ENCODE assay signal across 22 mouse cellular contexts in genomic region chr19:29060299-29060698, GRCm38 (mm10). TPM values are rescaled to one million over a fixed set of nuclear protein-coding genes. Genes with fewer than 3 reads are reported as not detected.
DNase-seq lines count a peak whose midpoint lies in the region; ATAC-seq lines count a peak whose summit lies in the region.
"Had no signal": no experiment of that assay in that cellular context is flagged by ENCODE, and none has a peak within 500 bp of the region (broad histone marks: within the 10 kb centered on the region; RNA-seq: fewer than 3 reads in every experiment).

No protein-coding gene starts in this region.

- H3K9ac ChIP-seq in hindbrain, embryonic 12.5 days = no peak overlapping the region
- H3K9ac ChIP-seq: forebrain, postnatal 0 days; heart, embryonic 12.5 days; hindbrain, embryonic 15.5 days; neural tube, embryonic 13.5 days had no signal

- no peaks in the 10 kb centered on the region for H3K9me3 ChIP-seq in hindbrain, embryonic 10.5 days
- H3K9me3 ChIP-seq in hindbrain, embryonic 12.5 days (replicated peaks) = no peaks in the 10 kb centered on the region
- H3K9me3 ChIP-seq in embryonic facial prominence, embryonic 10.5 days = no peaks in the 10 kb centered on the region
- H3K9me3 ChIP-seq: heart, embryonic 12.5 days; hindbrain, embryonic 15.5 days; neural tube, embryonic 13.5 days had no signal

- H3K36me3 ChIP-seq in hindbrain, embryonic 10.5 days = no peaks in the 10 kb centered on the region
- no peaks in the 10 kb centered on the region for H3K36me3 ChIP-seq in hindbrain, embryonic 12.5 days
- H3K36me3 ChIP-seq in embryonic facial prominence, embryonic 10.5 days (replicated peaks) = no peaks in the 10 kb centered on the region
- H3K36me3 ChIP-seq: heart, embryonic 12.5 days; hindbrain, embryonic 15.5 days; neural tube, embryonic 13.5 days had no signal

- no peak for ATAC-seq in hindbrain, embryonic 12.5 days (ENCODE audit: low FRiP score)
- ATAC-seq: forebrain, postnatal 0 days; intestine, postnatal 0 days had no signal

- WGBS in hindbrain, embryonic 10.5 days = 25% methylated on average over 6 of the region's 6 CpGs
- WGBS in hindbrain, embryonic 12.5 days = 25% methylated on average over 6 of the region's 6 CpGs
- WGBS in embryonic facial prominence, embryonic 10.5 days = 11% methylated on average over 6 of the region's 6 CpGs

- no peaks in the 10 kb centered on the region for H3K27me3 ChIP-seq in hindbrain, embryonic 10.5 days (ENCODE audit: insufficient read depth, poor library complexity, severe bottlenecking)
- H3K27me3 ChIP-seq in hindbrain, embryonic 12.5 days = no peaks in the 10 kb centered on the region
- H3K27me3 ChIP-seq in embryonic facial prominence, embryonic 10.5 days (replicated peaks; ENCODE audit: low read depth, poor library complexity, severe bottlenecking) = no peaks in the 10 kb centered on the region
- H3K27me3 ChIP-seq: CH12.LX; hindbrain, embryonic 15.5 days; neural tube, embryonic 13.5 days had no signal

- no peak overlapping the region for H3K4me3 ChIP-seq in hindbrain, embryonic 10.5 days
- H3K4me3 ChIP-seq in hindbrain, embryonic 12.5 days = no peak overlapping the region
- H3K4me3 ChIP-seq in embryonic facial prominence, embryonic 10.5 days = 0 out of 2 replicates have a peak overlapping the region, but pooled peaks have one; percentile 5
- H3K4me3 ChIP-seq: heart, embryonic 12.5 days; hindbrain, embryonic 15.5 days; layer of hippocampus, adult 2 months; left cerebral cortex, adult 2 months; neural tube, embryonic 13.5 days had no signal

- H3K4me1 ChIP-seq in hindbrain, embryonic 10.5 days (replicated peaks) = peaks cover 15% of the 10 kb centered on the region
- no peaks in the 10 kb centered on the region for H3K4me1 ChIP-seq in hindbrain, embryonic 12.5 days
- peaks cover 24% of the 10 kb centered on the region for H3K4me1 ChIP-seq in embryonic facial prominence, embryonic 10.5 days
- H3K4me1 ChIP-seq: neural tube, embryonic 13.5 days had no signal

- no peak overlapping the region for H3K4me2 ChIP-seq in hindbrain, embryonic 12.5 days (replicated peaks)
- H3K4me2 ChIP-seq: heart, embryonic 12.5 days; hindbrain, embryonic 15.5 days; liver, embryonic 11.5 days; neural tube, embryonic 13.5 days had no signal

- no peak overlapping the region for H3K27ac ChIP-seq in hindbrain, embryonic 10.5 days
- no peak overlapping the region for H3K27ac ChIP-seq in hindbrain, embryonic 12.5 days
- H3K27ac ChIP-seq in embryonic facial prominence, embryonic 10.5 days (replicated peaks) = peak overlapping the region; percentile 19; the same call in 1 of the 2 replicates
- H3K27ac ChIP-seq: hindbrain, embryonic 15.5 days; layer of hippocampus, adult 2 months; left cerebral cortex, adult 2 months; neural tube, embryonic 13.5 days had no signal

- DNase-seq in hindbrain, embryonic 10.5 days (ENCODE audit: low spot score) = peak; percentile 33
- DNase-seq in testis, postnatal 10 days (ENCODE audit: low spot score) = peak; percentile 8
- DNase-seq in testis, postnatal 14 days (ENCODE audit: low spot score) = no peak
- peak; percentile 58 for DNase-seq in embryonic facial prominence, embryonic 10.5 days (ENCODE audit: low spot score)
- no peak for DNase-seq in cerebellum, postnatal 25 days
- no peak for DNase-seq in layer of hippocampus, adult 9-11 months
- DNase-seq: adrenal gland, postnatal 10 days; cerebellum, adult 9-11 months; forebrain, postnatal 0 days; heart, postnatal 14 days; left cerebral cortex, postnatal 4 days; lung, adult 18-20 months; thymus, postnatal 4 days had no signal

RNA-seq across cellular contexts. Expression of gene Ak3, which starts 12.5 kb away (rescaled TPM):
- 65.4 and 72.9 TPM in 2 replicates for polyA plus RNA-seq in hindbrain, embryonic 10.5 days (2016; fragmentation: Nextera tagmentation; extraction: Ambion mirVana)
- polyA plus RNA-seq in hindbrain, embryonic 12.5 days (2016; fragmentation: Nextera tagmentation; extraction: Ambion mirVana) = 69.3 and 75.5 TPM in 2 replicates
- 71.7 and 73.8 TPM in 2 replicates for polyA plus RNA-seq in embryonic facial prominence, embryonic 10.5 days (2016; fragmentation: Nextera tagmentation; extraction: Ambion mirVana)

RNA-seq across cellular contexts. Expression of gene Rcl1, which starts 40.9 kb away (rescaled TPM):
- polyA plus RNA-seq in hindbrain, embryonic 10.5 days (2016; fragmentation: Nextera tagmentation; extraction: Ambion mirVana) = 57.5 and 70.4 TPM in 2 replicates
- polyA plus RNA-seq in hindbrain, embryonic 12.5 days (2016; fragmentation: Nextera tagmentation; extraction: Ambion mirVana) = 33.0 and 37.7 TPM in 2 replicates
- polyA plus RNA-seq in embryonic facial prominence, embryonic 10.5 days (2016; fragmentation: Nextera tagmentation; extraction: Ambion mirVana) = 89.9 and 95.4 TPM in 2 replicates

Comparison
In these comparisons a context has a peak if more than half of its experiments do, and no peak if none do; other contexts are left out.
1. DNase-seq: peak in hindbrain, embryonic 10.5 days (single experiment), testis, postnatal 10 days (single experiment) and embryonic facial prominence, embryonic 10.5 days (single experiment); none in testis, postnatal 14 days (single experiment), cerebellum, postnatal 25 days (0 of 2) and layer of hippocampus, adult 9-11 months (single experiment).